Mouse (Mus musculus) kidney, postnatal 14 days (tissue): Measurements from ENCODE around the gene Snapc4.

Experiments
- DNase-seq: peaks from one replicate; pipeline ENCODE4 v3.0.0; 2022; ENCODE audit warnings: mixed read lengths

The Snapc4 gene

GRCm38 (mm10) chr2:26338302-26339203, 41.9 kb downstream of the Snapc4 start:
- no peak for DNase-seq

DNA sequence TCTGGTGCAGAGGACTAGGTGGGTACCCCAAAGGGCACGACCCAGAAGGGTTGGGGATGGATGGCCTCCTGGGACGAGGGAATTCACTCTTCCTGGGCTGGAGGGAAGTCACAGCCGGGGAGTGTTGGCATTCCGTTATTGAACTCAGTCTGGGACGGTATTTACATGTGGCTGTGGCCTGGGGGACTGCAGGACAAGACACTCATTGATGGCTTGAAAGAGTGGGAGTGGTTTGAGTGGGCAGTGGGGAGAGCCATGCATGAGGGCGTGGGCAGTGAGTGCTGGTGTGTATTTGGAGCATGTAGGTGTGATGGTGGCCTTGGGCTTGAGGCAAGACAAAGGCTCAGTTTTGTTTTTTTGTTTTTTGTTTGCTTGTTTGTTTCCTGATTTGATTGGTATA, 49.8 kb downstream of the Snapc4 start:
- DNase-seq: no peak

GRCm38 (mm10) chr2:26330056-26330468, 50.4 kb downstream of the Snapc4 start:
- no peak for DNase-seq

- DNase-seq: peak; percentile 6
These were observed 51.1 kb downstream of the Snapc4 start for GRCm38 (mm10) chr2:26329402-26329801.

- peak; percentile 17 for DNase-seq
These were observed 52.6 kb downstream of the Snapc4 start for GRCm38 (mm10) chr2:26327852-26328251.

GRCm38 (mm10) chr2:26325386-26326181, 54.9 kb downstream of the Snapc4 start:
- DNase-seq: peak; percentile 66

DNA sequence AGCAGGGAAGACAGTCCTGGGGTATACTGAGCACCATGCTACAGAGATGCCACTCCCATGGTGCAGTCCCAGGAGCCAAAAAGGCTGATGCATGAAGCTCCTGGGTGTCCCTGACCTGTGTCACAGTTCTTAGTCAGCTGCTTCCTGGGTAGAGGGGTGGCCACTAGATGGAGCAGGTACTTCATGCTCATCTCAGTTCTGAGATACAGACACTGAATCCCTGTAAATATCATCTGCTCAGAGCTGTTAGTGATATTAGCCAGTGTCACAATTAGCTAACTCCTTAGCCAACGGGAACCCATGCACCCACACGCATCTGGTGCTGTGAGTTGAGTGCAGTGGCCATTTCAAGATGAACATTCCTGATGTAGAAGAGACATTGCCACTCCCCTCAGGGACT, 55.5 kb downstream of the Snapc4 start:
- peak; percentile 51 for DNase-seq

DNA sequence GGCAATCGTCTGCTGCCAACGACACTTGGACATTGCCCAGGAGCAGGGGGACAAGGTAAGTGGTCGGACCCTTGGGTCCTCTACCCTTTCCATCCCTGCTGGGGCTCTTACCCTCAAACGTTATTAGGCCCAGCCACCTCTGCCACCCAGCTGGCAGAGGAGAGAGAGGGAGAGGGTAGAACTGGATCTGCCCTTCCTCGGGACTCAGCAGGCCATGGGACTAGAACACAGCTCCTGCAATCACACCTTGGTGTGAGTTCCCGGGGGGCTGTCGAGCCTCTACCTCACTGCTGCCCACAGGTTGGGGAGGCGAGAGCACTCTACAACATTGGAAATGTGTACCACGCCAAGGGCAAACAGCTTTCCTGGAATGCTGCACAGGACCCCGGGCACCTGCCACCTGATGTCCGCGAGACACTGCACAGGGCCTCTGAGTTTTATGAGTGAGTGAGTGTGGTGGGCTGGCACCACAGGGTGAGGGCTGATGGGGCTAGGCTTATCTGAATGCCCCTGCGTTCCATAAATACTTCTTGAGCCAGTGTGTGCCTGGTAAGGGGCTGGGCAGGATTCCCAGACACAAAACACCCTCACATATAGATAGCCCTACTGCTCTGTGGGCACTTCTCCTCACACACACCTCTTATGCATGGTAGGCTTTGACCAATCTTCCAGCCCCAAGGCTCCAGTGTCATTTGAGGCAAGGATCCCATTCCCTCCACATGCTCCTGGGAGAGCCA, 56.7 kb downstream of the Snapc4 start:
- no peak for DNase-seq

DNA sequence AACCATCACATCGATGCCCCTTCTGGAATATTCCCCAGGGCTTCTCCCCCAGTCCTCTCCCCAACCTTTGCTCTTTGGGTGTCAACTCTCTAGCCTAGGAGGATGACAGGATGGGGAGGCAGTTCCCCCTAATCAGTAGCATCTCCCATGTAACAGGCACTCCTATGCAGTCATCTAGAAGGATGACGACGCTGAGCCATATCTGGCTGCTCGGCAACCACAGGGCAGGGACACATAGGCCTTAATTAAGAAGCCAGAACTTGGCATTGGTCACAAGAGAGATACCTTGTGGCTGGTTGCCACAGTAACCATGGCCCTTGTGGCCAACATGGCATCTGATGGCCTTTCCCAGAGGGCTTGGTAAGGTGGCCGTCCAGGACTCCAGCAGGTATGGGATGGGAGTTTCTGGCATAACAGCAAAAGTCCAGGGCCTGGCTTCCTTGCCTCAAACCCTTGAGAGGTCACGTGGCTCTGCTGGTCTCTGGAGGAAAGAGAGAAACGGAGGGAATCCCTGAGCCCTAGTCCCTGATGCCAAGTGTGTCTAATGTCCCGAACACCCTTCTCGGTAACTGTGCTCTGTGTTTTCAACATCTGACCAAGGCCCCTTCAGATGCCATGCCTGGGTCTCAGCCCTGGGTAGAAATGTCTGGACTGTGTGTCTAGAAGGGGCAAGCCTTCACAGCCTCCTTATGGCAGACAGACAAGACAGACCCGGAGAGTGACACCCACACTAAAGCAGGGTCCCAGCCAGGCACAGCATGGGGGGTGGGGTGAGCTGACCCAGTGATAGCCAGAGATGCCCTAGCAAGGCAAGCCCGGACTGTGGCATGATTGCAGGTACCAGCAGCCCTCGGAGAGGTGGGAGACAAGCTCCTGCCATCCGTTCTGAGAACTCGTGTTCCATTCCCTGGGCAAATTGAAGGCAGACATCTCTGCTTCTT, 59.9 kb downstream of the Snapc4 start:
- DNase-seq: no peak

DNA sequence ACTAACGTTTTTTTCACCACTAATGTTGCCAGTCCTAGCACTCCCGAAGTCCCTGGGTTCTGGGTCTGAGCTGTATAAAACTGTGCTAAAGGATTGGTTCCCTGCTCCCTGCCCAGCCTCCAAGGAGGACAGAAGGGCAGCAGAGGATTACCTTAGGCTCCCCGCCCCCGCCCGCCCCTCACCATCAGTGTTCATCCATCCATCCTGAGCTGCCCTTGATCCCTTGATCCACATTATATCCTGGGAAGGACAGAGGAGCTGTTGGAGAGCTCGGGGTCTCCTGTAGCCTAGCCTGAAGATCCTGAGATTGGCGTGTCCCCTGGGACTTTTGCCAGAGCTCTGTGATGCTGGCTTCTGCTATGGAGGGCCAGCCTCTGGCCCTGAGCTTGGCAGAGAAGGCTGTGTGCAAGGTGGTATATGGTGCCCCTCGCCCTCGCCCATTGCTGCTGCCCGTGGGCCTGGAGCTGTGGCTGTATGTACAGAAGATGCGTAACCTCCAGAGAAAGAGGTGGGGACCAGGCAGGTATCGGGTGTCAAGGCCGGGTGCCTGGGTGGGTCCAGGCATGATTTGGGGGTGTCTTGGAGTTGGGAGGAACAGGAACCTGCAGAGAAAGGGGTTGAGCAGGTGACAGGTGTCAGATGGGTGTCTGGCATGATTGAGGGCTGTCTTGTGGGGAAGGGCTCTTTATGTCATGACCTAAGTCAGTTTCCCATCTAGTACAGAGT, 60.8 kb downstream of the Snapc4 start:
- no peak for DNase-seq

DNA sequence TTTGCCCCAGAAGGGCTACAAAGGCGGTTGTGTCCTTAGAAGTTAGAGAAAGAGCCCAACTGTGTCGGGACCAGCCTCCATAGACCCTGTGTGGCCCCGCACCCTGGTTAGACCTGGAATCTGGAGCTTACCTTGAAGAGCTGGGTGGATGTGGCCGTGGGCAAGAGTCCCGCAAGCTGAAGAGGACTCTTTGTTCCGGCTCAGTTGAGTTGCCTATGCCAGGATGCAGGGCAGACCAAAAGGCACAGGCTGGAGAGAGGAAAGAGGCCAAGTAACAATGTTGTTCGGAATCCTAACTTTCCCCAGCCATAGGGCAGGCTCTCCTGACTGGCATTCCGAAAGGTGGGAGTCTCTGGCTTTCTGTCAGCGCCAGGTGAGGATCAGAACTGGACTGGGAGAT, 61.3 kb downstream of the Snapc4 start:
- no peak for DNase-seq

DNA sequence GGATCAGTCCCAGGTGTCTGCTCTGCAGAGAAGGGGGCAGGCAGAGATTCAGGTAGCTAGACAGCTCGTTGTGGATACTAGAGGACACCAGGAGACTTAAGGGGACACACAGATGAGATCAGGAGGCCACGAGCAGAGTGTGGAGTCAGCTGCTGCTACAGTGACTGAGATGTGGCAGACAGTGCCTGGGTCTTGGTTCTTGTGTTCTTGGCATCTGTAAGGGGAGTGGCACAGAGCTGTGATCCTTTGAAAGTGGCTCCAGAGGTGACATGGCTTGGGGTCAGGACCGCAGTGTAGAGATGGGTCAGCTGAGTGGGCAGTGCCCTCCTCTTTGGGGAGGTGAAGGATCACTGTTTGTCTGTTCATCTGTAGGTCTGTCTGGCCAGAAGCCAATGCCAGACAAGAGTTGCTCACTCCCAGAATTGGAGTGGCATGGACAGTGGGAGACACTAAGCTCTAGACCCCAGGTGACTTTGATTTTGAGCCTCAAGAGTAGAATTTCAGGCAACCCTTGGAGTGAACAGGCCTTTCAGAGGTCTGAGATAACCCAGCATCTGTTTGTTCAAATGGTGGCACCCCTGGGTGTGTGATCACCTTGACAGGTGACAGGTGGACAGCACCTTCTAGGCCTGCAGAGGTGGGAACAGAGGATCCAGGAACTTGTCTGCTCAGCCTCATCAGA, 62.3 kb downstream of the Snapc4 start:
- DNase-seq: no peak

GRCm38 (mm10) chr2:26317371-26317770, 63.1 kb downstream of the Snapc4 start:
- DNase-seq: no peak

- DNase-seq: peak; percentile 32
These were observed 63.7 kb downstream of the Snapc4 start for GRCm38 (mm10) chr2:26316576-26317246.

DNA sequence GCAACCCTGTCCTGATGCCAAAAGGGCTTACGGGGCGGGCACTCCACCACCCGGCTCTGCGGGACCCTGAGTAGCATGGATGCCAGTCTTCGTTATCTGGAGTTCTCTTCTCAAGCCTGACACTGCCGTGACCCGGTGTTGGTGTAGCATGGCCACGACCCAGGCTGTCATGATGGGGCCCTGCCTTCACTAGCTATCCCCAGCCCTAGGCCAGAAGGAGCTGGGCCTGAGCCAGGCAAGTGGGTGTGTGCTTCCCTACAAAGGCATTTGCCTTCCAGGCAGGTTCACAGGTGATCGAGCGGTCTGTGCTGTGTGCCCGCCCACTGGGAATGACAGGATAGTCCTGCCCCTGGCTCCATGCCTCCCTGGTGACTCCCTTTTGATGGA, 64.5 kb downstream of the Snapc4 start:
- DNase-seq: peak; percentile 69

GRCm38 (mm10) chr2:26315072-26315924, 65.2 kb downstream of the Snapc4 start, which contains the start of gene Gpsm1:
Gene Gpsm1, plus strand, starts transcription at chr2:26315515.
- peak; percentile 93 for DNase-seq

- peak; percentile 75 for DNase-seq
These were observed 66.0 kb downstream of the Snapc4 start for GRCm38 (mm10) chr2:26314281-26315071.

DNA sequence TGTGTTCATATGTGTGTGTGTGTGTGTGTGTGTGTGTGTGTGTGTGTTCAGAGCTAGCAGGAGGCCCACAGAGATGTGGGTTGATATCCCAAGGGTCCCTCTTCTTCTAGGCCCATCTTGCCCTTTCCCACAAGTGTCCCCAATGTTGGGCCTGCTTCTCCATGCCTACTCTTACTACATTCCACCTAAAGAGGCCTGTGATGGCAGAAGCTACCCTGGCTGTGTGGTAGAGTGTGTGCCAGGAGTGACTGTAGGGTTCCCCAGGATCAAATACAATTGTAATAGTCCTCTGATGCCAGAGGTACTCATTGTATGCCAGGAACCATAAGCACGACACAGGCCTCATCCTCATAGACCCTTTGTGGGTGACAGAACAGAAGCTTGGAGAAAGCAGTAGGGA, 67.1 kb downstream of the Snapc4 start:
- no peak for DNase-seq
